Mouse (Mus musculus): ENCODE data around the gene Spats1. TPM values are rescaled to one million over a fixed set of nuclear protein-coding genes. Genes with fewer than 3 reads are reported as not detected.

Spats1 gene
- polyA plus RNA-seq, 1 experiment from 2014 or later = 0.55 TPM

DNA sequence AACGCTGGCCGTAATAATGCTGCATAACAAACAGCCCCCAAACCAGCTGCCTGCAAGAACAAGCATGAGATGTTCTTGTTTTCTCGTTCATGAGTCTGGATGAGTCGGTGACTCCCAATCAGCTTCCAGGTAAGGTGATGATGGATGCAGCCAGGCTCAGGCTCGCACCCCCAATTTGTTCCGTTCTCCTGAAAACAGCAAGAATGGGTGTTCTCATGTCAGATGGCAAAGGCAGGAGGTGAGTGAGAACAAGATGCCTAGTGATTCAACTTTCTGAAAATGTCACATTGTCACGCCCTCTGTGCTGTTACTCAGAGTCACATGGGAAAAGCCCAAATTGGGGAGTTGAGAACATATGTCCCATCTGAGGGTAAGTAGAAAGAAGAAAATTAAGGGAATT, 10.4 kb upstream of the Spats1 start:
- 88% methylated on average over 7 of the region's 7 CpGs for WGBS
- no peaks in the 10 kb centered on the region for H3K4me1 ChIP-seq
- no peaks in the 10 kb centered on the region for H3K36me3 ChIP-seq (replicated peaks)
- no peaks in the 10 kb centered on the region for H3K27me3 ChIP-seq (replicated peaks; ENCODE audit: low read depth, poor library complexity, severe bottlenecking)
- H3K4me3 ChIP-seq = no peak overlapping the region
- peaks cover 10% of the 10 kb centered on the region; the same call in 1 of the 2 replicates for H3K9me3 ChIP-seq
- no peak overlapping the region for H3K27ac ChIP-seq (replicated peaks)
- DNase-seq (ENCODE audit: low spot score) = no peak

DNA sequence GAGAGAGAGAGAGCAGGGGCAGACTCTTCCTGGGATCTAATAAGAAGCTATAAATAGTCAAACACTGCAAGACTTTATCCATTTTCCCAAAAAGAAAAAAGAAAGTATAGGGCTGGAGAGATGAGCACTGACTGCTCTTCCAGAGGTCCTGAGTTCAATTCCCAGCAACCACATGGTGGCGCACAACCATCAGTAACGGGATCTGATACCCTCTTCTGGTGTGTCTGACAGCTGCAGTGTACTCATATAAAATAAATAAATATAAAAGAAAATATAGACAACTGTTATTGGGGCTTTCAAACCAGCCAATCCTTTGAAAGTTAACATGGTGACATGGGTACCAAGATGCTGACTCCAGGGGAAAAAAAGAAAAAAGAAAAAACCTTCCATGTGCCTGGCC, 5.2 kb upstream of the Spats1 start:
- H3K27me3 ChIP-seq (replicated peaks; ENCODE audit: low read depth, poor library complexity, severe bottlenecking) = peaks cover 32% of the 10 kb centered on the region
- H3K27ac ChIP-seq (replicated peaks) = no peak overlapping the region
- peaks cover 10% of the 10 kb centered on the region; the same call in 1 of the 2 replicates for H3K9me3 ChIP-seq
- H3K4me1 ChIP-seq = peaks cover 8% of the 10 kb centered on the region; the same call in 1 of the 2 replicates
- no peaks in the 10 kb centered on the region for H3K36me3 ChIP-seq (replicated peaks)
- no peak for DNase-seq (ENCODE audit: low spot score)
- WGBS = 34% methylated on average over 2 of the region's 2 CpGs
- no peak overlapping the region for H3K4me3 ChIP-seq

DNA sequence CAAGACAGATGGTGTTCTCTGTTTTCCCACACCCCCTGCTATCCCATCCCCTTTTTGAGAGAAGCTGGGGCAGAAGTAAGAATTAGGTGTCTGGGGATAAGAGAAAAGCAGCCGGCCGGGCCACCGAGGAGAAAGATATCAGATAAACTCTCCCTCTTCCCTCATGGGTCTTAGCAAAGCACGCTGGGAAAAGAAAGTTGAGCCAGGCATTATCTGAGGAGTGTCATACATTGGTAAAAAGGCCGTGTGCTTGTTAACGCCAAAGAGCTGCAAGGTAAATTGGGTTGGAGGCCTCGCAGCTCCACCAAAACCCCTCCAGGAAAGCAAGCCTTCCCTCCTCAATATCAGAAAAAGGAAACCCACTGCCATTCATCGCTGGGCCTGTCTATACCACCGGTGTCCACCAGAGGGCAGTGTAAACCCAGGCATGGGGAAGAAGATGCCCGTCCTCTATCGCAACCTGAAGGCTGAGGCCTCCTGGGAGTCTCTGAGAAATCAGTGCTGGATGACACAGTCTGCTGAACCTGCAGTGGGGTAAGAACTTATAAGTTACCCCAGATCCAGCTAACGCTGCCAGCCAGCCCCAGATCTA, 3.1 kb upstream of the Spats1 start:
- Histone ChIP-seq H3K27ac (replicated peaks) (no peak overlapping the region), H3K4me3 (no peak overlapping the region), H3K9me3 (peaks cover 10% of the 10 kb centered on the region; the same call in 1 of the 2 replicates), H3K4me1 (peaks cover 17% of the 10 kb centered on the region), H3K36me3 (replicated peaks) (no peaks in the 10 kb centered on the region), H3K27me3 (replicated peaks; ENCODE audit: low read depth, poor library complexity, severe bottlenecking) (peaks cover 53% of the 10 kb centered on the region)
- DNase-seq (ENCODE audit: low spot score) = peak; percentile 89
- 20% methylated on average over 12 of the region's 12 CpGs for WGBS

- 75% methylated on average over 8 of the region's 8 CpGs for WGBS
- no peak overlapping the region for H3K27ac ChIP-seq (replicated peaks)
- no peaks in the 10 kb centered on the region for H3K9me3 ChIP-seq
- no peak for DNase-seq (ENCODE audit: low spot score)
- peaks cover 17% of the 10 kb centered on the region for H3K4me1 ChIP-seq
- H3K4me3 ChIP-seq = peak overlapping the region; percentile 59
- H3K36me3 ChIP-seq (replicated peaks) = no peaks in the 10 kb centered on the region
- H3K27me3 ChIP-seq (replicated peaks; ENCODE audit: low read depth, poor library complexity, severe bottlenecking) = peaks cover 55% of the 10 kb centered on the region
These were observed 1.1 kb downstream of the Spats1 start for GRCm38 (mm10) chr17:45474146-45474545.

GRCm38 (mm10) chr17:45473667-45474066, 1.5 kb downstream of the Spats1 start:
- 80% methylated on average over 6 of the region's 6 CpGs for WGBS
- Histone ChIP-seq H3K27ac (replicated peaks) (no peak overlapping the region), H3K36me3 (replicated peaks) (no peaks in the 10 kb centered on the region), H3K4me3 (no peak overlapping the region), H3K9me3 (no peaks in the 10 kb centered on the region), H3K4me1 (peaks cover 17% of the 10 kb centered on the region), H3K27me3 (replicated peaks; ENCODE audit: low read depth, poor library complexity, severe bottlenecking) (peaks cover 55% of the 10 kb centered on the region)
- DNase-seq (ENCODE audit: low spot score) = no peak

DNA sequence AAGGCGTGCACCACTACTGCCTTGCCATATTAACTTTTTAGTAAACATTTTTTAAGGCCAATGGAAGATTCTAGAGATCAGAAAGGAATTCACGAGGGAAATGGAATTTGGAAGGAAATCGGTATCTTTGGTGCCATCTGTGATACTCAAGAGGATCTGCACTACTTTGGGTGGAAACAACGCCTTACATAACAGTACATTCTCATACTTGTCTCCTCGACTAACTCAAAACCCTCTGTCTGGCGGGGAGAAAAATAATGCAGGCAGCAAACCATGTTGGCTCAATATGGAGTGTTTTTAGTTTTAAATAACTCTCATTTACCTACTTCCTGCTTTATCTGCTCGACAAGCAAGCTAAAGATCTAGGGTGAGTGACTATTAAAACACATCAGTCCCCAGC, 4.5 kb downstream of the Spats1 start:
- WGBS = 85% methylated on average over 7 of the region's 7 CpGs
- H3K27ac ChIP-seq (replicated peaks) = no peak overlapping the region
- peaks cover 9% of the 10 kb centered on the region for H3K4me1 ChIP-seq
- H3K4me3 ChIP-seq = no peak overlapping the region
- H3K27me3 ChIP-seq (replicated peaks; ENCODE audit: low read depth, poor library complexity, severe bottlenecking) = peaks cover 26% of the 10 kb centered on the region
- H3K36me3 ChIP-seq (replicated peaks) = no peaks in the 10 kb centered on the region
- DNase-seq (ENCODE audit: low spot score) = no peak
- peaks cover 7% of the 10 kb centered on the region; the same call in 1 of the 2 replicates for H3K9me3 ChIP-seq

- 85% methylated on average over 5 of the region's 5 CpGs for WGBS
- DNase-seq (ENCODE audit: low spot score) = no peak
- H3K27ac ChIP-seq (replicated peaks) = no peak overlapping the region
- H3K4me1 ChIP-seq = no peaks in the 10 kb centered on the region; the same call in 1 of the 2 replicates
- H3K9me3 ChIP-seq = peaks cover 7% of the 10 kb centered on the region; the same call in 1 of the 2 replicates
- peaks cover 2% of the 10 kb centered on the region for H3K27me3 ChIP-seq (replicated peaks; ENCODE audit: low read depth, poor library complexity, severe bottlenecking)
- no peak overlapping the region for H3K4me3 ChIP-seq
- H3K36me3 ChIP-seq (replicated peaks) = no peaks in the 10 kb centered on the region
These were observed 6.9 kb downstream of the Spats1 start for GRCm38 (mm10) chr17:45468302-45468701.

- WGBS = 67% methylated on average over 2 of the region's 2 CpGs
- H3K36me3 ChIP-seq (replicated peaks) = no peaks in the 10 kb centered on the region
These were observed 8.5 kb downstream of the Spats1 start for GRCm38 (mm10) chr17:45466701-45467100.

GRCm38 (mm10) chr17:45464255-45464654, 11.0 kb downstream of the Spats1 start:
- DNase-seq (ENCODE audit: low spot score) = no peak
- no peaks in the 10 kb centered on the region for H3K27me3 ChIP-seq (replicated peaks; ENCODE audit: low read depth, poor library complexity, severe bottlenecking)
- no peaks in the 10 kb centered on the region for H3K36me3 ChIP-seq (replicated peaks)
- H3K27ac ChIP-seq (replicated peaks) = no peak overlapping the region
- 87% methylated on average over 9 of the region's 9 CpGs for WGBS
- H3K9me3 ChIP-seq = peaks cover 7% of the 10 kb centered on the region; the same call in 1 of the 2 replicates
- H3K4me1 ChIP-seq = no peaks in the 10 kb centered on the region; the same call in 1 of the 2 replicates
- no peak overlapping the region for H3K4me3 ChIP-seq

More at GRCm38 (mm10) chr17:45466701-45467100, 8.5 kb downstream of the Spats1 start:
- Histone ChIP-seq H3K27me3 (replicated peaks; ENCODE audit: low read depth, poor library complexity, severe bottlenecking) (no peaks in the 10 kb centered on the region), H3K4me3 (no peak overlapping the region), H3K27ac (replicated peaks) (no peak overlapping the region), H3K4me1 (no peaks in the 10 kb centered on the region; the same call in 1 of the 2 replicates), H3K9me3 (peaks cover 7% of the 10 kb centered on the region; the same call in 1 of the 2 replicates)
- no peak for DNase-seq (ENCODE audit: low spot score)

- WGBS = 92% methylated on average over 4 of the region's 4 CpGs
- H3K27me3 ChIP-seq (replicated peaks; ENCODE audit: low read depth, poor library complexity, severe bottlenecking) = no peaks in the 10 kb centered on the region
These were observed 12.7 kb downstream of the Spats1 start for GRCm38 (mm10) chr17:45462506-45462905.

DNA sequence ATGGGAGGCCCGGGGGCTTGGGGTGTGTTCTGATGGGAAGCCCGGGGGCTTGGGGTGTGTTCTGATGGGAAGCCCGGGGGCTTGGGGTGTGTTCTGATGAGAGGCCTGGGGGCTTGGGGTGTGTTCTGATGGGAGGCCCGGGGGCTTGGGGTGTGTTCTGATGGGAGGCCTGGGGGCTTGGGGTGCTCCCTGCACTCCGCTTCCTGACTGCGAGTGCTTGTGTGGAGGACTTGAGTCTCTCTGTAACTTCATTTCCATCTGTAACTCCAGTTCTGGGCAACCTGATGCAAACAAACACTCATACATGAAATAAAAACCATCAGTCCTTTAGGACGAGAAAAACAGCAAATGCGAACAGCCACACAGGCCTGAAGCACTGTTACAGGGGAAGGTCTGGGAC, 16.2 kb downstream of the Spats1 start:
- no peak for DNase-seq (ENCODE audit: low spot score)
- Histone ChIP-seq H3K36me3 (replicated peaks) (no peaks in the 10 kb centered on the region), H3K27ac (replicated peaks) (no peak overlapping the region), H3K27me3 (replicated peaks; ENCODE audit: low read depth, poor library complexity, severe bottlenecking) (no peaks in the 10 kb centered on the region), H3K4me3 (no peak overlapping the region), H3K9me3 (no peaks in the 10 kb centered on the region), H3K4me1 (peaks cover 2% of the 10 kb centered on the region; the same call in 1 of the 2 replicates)
- 91% methylated on average over 8 of the region's 8 CpGs for WGBS

More at GRCm38 (mm10) chr17:45462506-45462905, 12.7 kb downstream of the Spats1 start:
- DNase-seq (ENCODE audit: low spot score) = no peak
- no peaks in the 10 kb centered on the region; the same call in 1 of the 2 replicates for H3K4me1 ChIP-seq
- peaks cover 4% of the 10 kb centered on the region; the same call in 1 of the 2 replicates for H3K9me3 ChIP-seq
- no peak overlapping the region for H3K4me3 ChIP-seq
- no peaks in the 10 kb centered on the region for H3K36me3 ChIP-seq (replicated peaks)
- no peak overlapping the region for H3K27ac ChIP-seq (replicated peaks)

GRCm38 (mm10) chr17:45458516-45458915, 16.7 kb downstream of the Spats1 start:
- 81% methylated on average over 4 of the region's 4 CpGs for WGBS
- no peaks in the 10 kb centered on the region for H3K9me3 ChIP-seq
- no peak overlapping the region for H3K27ac ChIP-seq (replicated peaks)
- peaks cover 2% of the 10 kb centered on the region; the same call in 1 of the 2 replicates for H3K4me1 ChIP-seq
- H3K27me3 ChIP-seq (replicated peaks; ENCODE audit: low read depth, poor library complexity, severe bottlenecking) = no peaks in the 10 kb centered on the region
- H3K4me3 ChIP-seq = no peak overlapping the region
- DNase-seq (ENCODE audit: low spot score) = no peak
- H3K36me3 ChIP-seq (replicated peaks) = no peaks in the 10 kb centered on the region

DNA sequence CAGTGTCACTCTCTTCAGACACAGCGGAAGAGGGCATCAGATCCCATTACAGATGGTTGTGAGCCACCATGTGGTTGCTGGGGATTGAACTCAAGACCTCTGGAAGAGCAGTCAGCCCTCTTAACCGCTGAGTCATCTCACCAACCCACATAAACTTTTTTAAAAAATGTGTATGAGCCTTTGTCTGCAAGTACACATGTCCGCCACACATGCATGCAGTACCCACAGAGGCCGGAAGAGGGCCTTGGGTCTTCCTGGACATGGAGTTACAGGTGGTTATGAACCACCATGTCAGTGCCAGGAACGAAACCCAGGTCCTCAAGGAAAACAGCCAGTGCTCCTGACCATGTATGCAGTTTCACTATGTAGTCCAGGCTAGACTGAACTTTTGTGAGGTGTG, 17.7 kb downstream of the Spats1 start:
- DNase-seq (ENCODE audit: low spot score) = no peak
- Histone ChIP-seq H3K36me3 (replicated peaks) (no peaks in the 10 kb centered on the region), H3K4me3 (no peak overlapping the region), H3K9me3 (no peaks in the 10 kb centered on the region), H3K4me1 (peaks cover 2% of the 10 kb centered on the region; the same call in 1 of the 2 replicates), H3K27ac (replicated peaks) (no peak overlapping the region), H3K27me3 (replicated peaks; ENCODE audit: low read depth, poor library complexity, severe bottlenecking) (no peaks in the 10 kb centered on the region)
- 90% methylated on average over 5 of the region's 5 CpGs for WGBS

Data from embryonic facial prominence, embryonic 10.5 days (tissue).